Mouse (Mus musculus) brain, embryonic 14.5 days (tissue): Measurements from ENCODE around the gene Strip1. TPM values are rescaled to one million over a fixed set of nuclear protein-coding genes. Genes with fewer than 3 reads are reported as not detected.
"Not testable (repeated sequence)": the region's sequence is repeated elsewhere in the genome, so short reads cannot be mapped to it uniquely, and the experiment has no call there.

Experiments
- DNase-seq: peaks from one replicate; pipeline ENCODE4 v3.0.0-alpha.2; 2011; ENCODE audit warnings: low read depth
- CTCF ChIP-seq: fragments of 200-500 bp; IDR thresholded peaks from 2 replicates; pipeline ENCODE4 v1.5.1; 2012; ENCODE audit warnings: inconsistent platforms, mild to moderate bottlenecking, moderate library complexity, borderline replicate concordance; ENCODE audit not compliant: insufficient read depth, insufficient read length; ENCODE audit errors: extremely low read depth
- POLR2A ChIP-seq: fragments of 200-500 bp; IDR thresholded peaks from 2 replicates; pipeline ENCODE4 v1.6.1; 2012; ENCODE audit warnings: mild to moderate bottlenecking, inconsistent platforms, borderline replicate concordance; ENCODE audit not compliant: poor library complexity, insufficient read depth, insufficient read length, severe bottlenecking; ENCODE audit errors: extremely low read depth
- polyA plus RNA-seq: library from polyadenylated mRNA; depleted of rRNA; stranded (reverse); fragments of >200 nt; gene quantifications from 2 replicates; pipeline ENCODE4 v1.2.3, GENCODE M21; 2012; rRNA removed

The Strip1 gene
- 215 and 216 TPM in 2 replicates for polyA plus RNA-seq

DNA sequence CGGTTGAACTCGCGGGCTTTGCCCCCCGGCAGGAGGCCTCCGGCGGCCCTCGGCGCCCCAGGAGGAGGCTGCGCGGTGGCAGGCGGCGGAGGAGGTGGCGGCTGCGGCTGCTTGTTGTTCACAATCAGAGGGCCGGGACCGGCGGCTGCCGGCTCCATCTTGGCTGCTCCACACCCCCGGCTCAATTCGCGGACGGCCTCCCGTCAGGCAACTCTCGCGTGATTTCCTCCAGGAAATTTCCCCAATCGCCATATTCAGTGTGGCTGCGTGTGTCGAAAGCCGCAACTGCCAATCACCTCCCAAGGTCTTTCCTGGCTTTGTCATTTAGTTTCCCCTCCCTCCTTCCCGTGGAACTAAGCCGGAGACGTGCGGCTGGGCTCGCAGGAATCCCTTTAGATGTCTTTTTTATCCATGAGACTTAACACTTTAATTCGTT lies at the start of gene Strip1:
Gene Strip1 (minus strand): TSS at position 172 of the 436 bp plus-strand sequence.
- TF ChIP-seq CTCF (no peak), POLR2A (peak; percentile 91)
- peak; percentile 99 for DNase-seq

DNA sequence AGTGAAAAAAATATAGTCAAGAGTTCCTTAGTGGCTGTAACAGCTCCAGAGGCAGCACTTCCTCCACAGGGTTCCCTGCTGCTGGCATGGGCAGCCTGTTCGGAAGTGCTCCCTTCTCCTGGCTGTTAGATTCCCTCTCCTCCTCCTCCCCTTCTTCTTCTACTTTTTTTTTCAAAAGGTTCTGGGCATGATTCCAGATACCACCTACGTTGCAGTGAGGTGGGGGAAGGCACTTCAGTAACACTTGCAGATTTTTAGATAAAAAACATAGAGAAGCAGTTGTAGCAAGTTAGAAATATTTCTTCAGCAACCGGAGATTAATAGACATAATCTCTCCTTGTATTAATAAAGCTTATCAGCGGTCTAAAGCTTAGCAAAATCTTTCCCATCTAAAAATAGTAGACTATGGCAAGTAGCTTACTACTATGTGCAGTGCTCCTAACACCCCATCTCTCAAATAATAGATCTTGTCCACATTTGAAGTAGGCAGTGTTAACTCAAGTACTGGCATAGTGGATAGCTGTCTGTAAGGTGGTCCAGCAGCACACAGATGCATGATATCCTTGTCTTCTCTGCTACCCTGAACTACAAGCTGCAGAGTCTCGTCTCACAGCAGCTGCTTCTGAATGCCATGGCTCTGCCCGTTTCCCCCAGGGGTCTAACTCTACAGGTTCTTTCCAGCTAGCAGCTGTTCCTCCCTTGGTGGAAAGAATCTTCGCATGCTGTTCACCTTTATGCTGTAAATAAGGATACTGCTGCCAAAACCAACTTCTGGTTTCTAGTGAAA lies 49.5 kb upstream of the Strip1 start:
- TF ChIP-seq CTCF (no peak), POLR2A (no peak)
- DNase-seq: peak; percentile 83

DNA sequence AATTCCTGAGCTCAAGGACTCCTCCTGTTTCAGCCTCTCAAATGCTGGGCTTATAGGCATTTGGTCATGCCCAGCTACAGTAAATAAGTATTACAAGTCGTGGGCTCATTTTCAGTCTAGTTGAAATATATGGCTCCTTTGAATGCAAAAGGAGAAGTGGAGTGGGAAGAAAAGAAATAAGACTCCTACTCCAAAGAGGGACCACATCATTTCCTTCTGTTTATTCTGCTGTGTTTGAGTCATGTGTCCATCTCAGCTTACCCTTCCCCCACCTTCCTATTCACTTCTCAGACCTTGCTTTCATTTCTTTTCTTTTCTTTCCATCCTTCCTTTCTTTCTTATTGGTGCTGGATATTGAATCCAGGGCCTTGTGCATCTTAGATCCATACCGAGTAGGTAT lies 40.0 kb upstream of the Strip1 start:
- TF ChIP-seq POLR2A (no peak), CTCF (no peak)
- no peak for DNase-seq

DNA sequence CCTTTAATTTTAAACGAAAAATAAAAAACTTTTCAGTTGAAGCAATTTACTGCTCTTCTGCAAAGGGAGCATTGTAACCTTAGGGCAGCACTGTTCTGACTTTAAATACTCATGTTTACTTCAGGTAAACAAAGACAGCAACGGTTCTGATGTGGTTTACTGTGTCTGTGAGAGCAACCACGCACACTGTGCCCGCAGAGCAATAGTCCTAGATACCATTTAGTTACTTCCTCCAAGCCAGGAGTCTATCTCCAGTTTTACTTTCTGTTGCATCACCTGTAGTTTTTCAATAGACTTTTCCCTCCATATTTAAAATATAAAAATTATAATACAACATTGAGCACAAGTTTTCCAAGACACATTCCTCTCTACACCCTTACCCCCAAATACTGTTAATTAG lies 39.0 kb upstream of the Strip1 start:
- no peak for DNase-seq
- TF ChIP-seq POLR2A (no peak), CTCF (no peak)

DNA sequence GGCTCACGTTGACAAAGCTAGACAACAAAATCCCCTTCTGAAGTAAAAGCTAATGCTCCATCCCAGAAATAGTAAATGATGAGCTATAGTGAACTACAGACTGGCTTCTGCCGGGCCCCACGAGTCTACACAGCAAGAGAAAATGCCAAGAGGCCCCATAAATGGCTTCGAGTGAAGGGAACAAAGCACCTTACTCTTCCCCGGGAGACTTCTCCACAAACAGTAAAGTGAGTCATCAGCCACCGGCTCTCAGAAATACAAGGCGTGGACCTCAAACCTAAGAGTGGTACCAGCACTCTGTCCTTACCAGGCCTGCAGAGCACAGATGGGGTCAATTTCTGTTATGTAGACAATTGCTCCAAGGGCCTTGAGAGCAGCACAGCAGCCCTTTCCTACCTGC lies 37.3 kb upstream of the Strip1 start:
- TF ChIP-seq POLR2A (no peak), CTCF (no peak)
- no peak for DNase-seq

DNA sequence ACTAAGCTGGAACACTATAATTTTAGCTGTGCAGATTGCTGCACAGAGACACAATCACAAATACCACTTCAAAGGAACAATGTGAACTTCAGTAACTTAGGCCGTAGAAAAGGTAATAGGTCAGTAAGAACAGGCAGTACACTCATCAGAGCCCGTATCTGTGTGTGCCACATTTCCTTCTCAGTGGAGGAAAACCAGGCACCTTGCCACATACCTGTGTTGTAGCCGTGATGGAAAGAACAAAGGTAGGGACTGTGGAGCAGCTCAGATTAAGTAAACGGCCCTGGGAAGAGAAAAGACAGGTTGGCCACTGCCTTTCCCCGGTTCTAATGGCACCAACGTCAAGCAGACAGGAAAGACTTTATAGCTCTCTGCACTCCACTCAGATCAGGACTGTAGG lies 35.9 kb upstream of the Strip1 start:
- DNase-seq: no peak
- TF ChIP-seq CTCF: no peak
- no peak for TF ChIP-seq POLR2A

DNA sequence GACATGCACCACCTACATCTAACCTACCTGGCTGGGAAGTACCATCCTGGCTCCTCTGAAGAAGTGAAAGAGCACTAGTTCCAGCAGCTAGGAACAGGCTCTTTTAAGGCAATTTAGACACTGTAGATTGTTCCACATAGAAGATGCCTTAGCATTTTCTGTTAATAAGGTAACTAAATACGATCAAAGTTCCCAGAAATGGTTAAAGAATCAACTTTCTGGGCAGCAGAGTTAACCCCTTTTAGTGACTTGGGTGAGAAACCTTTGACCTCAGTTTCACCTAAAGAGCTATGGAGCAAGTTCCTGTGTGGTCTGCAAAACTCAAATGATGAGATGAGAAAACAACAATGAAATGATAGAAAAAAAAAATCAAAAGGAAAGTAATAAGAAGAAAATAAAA lies 33.1 kb upstream of the Strip1 start:
- DNase-seq: no peak
- TF ChIP-seq CTCF: no peak
- no peak for TF ChIP-seq POLR2A

DNA sequence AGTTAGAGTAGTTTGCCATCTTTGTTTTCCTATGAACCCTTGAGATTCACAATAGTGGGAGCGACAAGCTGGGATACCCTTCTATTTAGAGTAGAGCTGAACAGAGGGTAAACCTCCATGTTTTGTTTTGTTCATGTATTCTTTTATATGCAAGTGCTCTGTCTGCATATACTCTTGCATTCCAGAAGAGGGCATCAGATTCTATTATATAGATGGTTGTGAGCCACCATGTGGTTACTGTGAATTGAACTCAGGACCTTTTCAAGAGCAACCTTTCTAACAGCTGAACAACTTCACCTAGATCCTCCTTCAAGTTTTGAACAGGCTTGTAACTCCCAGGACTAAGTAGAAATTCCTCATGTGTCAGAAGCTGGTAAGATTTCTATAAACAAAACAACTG lies 27.5 kb upstream of the Strip1 start:
- no peak for TF ChIP-seq POLR2A
- no peak for TF ChIP-seq CTCF
- DNase-seq: no peak

DNA sequence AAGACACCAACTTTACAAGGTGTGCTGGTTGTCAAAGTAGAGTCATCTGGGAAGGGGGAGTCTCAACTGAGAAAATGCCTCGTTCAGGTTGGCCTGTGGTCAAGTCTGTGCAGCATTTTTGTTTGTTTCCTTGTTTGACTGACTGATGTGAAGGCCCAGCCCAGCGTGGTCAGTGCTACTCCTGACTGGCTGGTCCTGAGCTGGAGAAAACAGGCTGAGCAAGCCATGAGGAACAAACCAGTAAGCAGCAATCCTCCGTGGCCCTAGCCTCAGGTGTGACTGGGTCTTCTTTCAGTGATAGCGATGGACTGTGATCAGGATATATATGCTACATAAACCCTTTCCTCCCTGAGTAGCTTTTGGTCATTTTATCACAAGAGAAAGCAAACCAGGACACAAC lies 25.4 kb upstream of the Strip1 start:
- no peak for DNase-seq
- TF ChIP-seq CTCF (no peak), POLR2A (no peak)

DNA sequence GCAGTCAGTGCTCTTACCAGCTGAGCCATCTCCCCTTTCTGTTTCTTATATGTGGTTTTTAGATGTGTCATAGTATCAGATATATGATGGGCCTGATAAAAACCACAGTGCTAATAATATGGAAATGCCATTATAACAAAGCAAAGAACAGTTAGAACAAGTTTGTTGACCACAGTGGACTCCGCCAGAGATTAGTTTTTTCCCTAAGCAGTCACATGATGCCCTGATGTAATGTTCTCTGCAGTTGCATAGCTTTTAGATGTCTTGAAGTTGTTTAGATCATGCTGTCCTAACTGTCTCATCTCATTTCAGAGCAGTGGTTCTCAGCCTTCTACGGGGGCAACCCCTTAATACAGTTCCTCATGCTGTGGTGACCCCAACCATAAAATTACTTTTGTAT lies 24.7 kb upstream of the Strip1 start:
- no peak for TF ChIP-seq POLR2A
- no peak for TF ChIP-seq CTCF

DNA sequence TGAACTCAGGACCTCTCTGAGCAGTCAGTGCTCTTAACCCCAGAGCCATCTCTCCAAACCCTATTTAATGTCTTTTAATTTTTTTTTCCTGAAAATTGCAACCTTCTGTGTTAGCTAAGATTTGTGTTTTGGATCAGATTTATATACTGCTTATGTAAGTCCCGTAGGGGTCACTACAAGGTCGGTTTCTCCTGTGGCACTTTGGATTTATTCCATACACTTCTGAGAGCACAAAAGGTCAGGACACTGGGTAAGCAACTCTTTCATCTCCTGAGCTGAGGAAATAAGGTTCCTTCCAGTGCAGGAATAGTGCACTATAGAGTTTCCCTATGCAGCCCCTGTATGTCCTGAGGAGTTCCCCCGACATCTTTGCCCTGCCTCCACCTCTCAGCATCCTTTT lies 24.0 kb upstream of the Strip1 start:
- no peak for TF ChIP-seq POLR2A
- no peak for TF ChIP-seq CTCF

More for the DNA sequence above, 24.7 kb upstream of the Strip1 start:
- DNase-seq: no peak

DNA sequence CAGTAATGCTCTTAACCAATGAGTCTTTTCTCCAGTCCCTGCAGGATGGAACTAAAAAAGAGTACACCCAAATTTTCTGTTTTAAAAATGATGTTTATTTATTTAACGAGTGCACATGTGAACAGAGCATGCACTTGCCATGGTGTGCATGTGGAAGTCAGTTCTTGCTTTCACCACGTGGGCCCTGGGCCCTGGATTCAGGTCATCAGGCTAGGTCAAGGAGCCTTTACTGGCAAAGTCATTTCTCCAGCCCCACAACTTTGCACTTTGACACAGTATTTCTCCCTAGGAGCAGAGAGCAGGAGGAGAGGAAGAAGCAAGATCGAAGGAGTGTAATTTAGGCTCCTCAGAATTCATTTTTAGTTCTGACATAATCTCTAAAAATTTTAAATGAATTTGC lies 23.4 kb upstream of the Strip1 start:
- TF ChIP-seq POLR2A (no peak), CTCF (no peak)
- no peak for DNase-seq

More for the DNA sequence above, 24.0 kb upstream of the Strip1 start:
- DNase-seq: no peak

DNA sequence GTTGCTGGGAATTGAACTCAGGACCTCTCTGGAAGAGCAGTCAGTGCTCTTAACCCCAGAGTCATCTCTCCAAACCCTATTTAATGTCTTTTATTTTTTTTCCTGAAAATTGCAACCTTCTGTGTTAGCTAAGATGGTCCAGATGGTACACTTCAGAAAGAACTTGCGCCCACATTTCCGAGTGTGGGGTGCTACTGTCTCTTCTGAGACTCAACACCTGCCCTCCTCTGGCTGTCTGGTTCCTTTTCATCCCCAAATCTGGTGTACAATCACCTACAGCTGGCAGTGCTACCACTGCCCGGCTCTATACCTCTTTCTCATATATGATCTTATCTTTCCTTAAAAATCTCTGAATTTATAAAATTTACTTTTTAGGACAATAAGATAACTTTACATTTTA lies 21.5 kb upstream of the Strip1 start:
- DNase-seq: no peak

DNA sequence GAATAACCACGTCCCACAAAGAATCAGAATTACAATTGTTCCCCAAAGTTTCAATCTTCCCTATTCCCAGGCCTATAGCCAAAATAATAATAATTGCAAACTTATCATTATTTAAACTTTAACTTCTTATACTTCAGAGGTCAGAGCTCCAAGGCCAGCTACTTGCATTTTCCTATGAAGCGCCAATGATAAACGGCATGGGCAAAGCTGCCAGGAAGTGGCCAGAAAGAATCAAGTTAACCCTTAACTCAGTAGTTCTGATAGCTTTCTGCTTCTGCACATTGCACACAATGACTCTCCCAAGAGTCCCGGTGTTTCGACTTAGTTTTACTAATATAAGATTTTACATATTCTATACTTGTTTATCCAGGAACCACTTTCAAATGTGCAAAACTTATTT lies 18.8 kb upstream of the Strip1 start:
- DNase-seq: not testable (repeated sequence)

More for the DNA sequence above, 21.5 kb upstream of the Strip1 start:
- TF ChIP-seq POLR2A (no peak), CTCF (no peak)
